Mouse (Mus musculus): Measurements from ENCODE around the gene Blm.

The Blm gene

DNA sequence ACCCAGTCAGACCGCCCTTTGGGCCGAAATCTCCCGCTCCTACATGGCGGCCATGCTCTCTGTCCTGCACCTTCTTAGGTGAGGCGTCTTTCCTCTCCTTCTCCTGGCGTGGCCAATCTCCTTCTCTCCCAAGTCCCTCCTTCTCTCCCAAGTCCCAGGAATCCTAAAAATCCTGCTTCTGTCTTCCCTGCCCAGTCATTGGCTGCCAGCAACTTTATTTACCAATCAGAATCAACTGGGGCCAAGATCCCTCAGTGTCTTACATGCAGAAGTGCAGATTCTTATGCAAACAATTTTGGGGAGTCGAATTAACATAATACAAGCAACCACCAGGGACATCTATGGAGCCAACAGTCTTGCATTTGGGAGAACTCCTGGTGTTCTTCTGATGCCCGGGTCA, 33.1 kb upstream of the Blm start:
- TF ChIP-seq CTCF (conservative IDR thresholded peaks at IDR 0.05; ENCODE audit: low read length) = no peak
- TF ChIP-seq POU5F1 (IDR thresholded peaks at IDR 0.05; ENCODE audit: borderline replicate concordance, low read length) = no peak
- no peak for TF ChIP-seq NANOG (IDR thresholded peaks at IDR 0.05; ENCODE audit: borderline replicate concordance, low read length)
- H3K9me3 ChIP-seq (ENCODE audit: low read length) = peaks cover 12% of the 10 kb centered on the region

DNA sequence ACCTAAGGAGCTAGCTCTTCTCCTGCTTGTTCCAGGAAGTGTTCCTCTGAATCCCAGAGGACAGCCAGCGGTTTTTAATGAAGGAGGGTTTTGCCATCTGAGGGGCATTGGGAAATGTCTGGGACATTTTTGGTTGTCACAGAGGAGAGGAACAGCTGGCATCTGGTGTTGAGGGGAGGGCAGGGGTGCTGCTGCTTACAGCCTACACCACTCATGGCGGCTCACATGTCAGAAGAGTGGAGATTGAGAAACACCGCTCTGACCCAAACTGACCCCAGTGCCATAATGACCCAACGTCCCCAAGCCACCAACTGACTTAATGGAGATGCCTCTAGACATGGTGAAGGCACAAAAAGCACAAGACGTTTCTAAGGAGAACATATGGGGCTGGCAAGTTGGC, 27.0 kb upstream of the Blm start:
- H3K36me3 ChIP-seq (ENCODE audit: insufficient read depth, low read length) = no peaks in the 10 kb centered on the region
- no peaks in the 10 kb centered on the region for H3K9me3 ChIP-seq (ENCODE audit: low read length)
- no peaks in the 10 kb centered on the region for H3K27me3 ChIP-seq (ENCODE audit: insufficient read depth, low read length)
- no peak overlapping the region for H3K4me3 ChIP-seq (replicated peaks; ENCODE audit: low read length)
- peaks cover 15% of the 10 kb centered on the region for H3K4me1 ChIP-seq (replicated peaks; ENCODE audit: low read depth, low read length)
- TF ChIP-seq CTCF (conservative IDR thresholded peaks at IDR 0.05; ENCODE audit: low read length) (no peak), NANOG (IDR thresholded peaks at IDR 0.05; ENCODE audit: borderline replicate concordance, low read length) (no peak), POU5F1 (IDR thresholded peaks at IDR 0.05; ENCODE audit: borderline replicate concordance, low read length) (no peak)

More for the DNA sequence above, 33.1 kb upstream of the Blm start:
- no peaks in the 10 kb centered on the region for H3K27me3 ChIP-seq (ENCODE audit: insufficient read depth, low read length)
- no peaks in the 10 kb centered on the region for H3K36me3 ChIP-seq (ENCODE audit: insufficient read depth, low read length)
- H3K4me1 ChIP-seq (replicated peaks; ENCODE audit: low read depth, low read length) = peaks cover 10% of the 10 kb centered on the region
- 0 out of 2 replicates have a peak overlapping the region, but pooled peaks have one; percentile 27 for H3K4me3 ChIP-seq (replicated peaks; ENCODE audit: low read length)

DNA sequence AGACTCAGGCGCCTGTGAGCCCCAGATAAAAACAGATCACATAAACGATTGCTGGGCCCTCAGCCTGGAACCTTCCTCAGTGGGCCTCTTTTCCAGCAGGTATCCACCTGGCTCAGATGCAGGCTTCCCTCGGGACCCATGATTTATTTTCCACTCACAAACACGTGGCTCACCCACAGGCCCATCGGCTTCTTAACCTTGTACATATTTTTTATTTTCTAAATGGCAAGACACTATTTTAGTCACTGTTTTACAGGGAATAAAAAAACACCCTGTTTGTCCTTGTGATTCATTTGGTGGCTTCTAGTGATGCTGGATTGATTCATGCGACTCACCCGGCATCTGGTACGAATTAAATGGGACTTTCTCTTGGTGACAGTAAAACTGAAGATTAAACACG, 26.4 kb upstream of the Blm start:
- Histone ChIP-seq H3K4me3 (replicated peaks; ENCODE audit: low read length) (no peak overlapping the region), H3K36me3 (ENCODE audit: insufficient read depth, low read length) (no peaks in the 10 kb centered on the region), H3K4me1 (replicated peaks; ENCODE audit: low read depth, low read length) (peaks cover 15% of the 10 kb centered on the region), H3K9me3 (ENCODE audit: low read length) (no peaks in the 10 kb centered on the region), H3K27me3 (ENCODE audit: insufficient read depth, low read length) (no peaks in the 10 kb centered on the region)
- TF ChIP-seq NANOG (IDR thresholded peaks at IDR 0.05; ENCODE audit: borderline replicate concordance, low read length) (no peak), POU5F1 (IDR thresholded peaks at IDR 0.05; ENCODE audit: borderline replicate concordance, low read length) (no peak), CTCF (conservative IDR thresholded peaks at IDR 0.05; ENCODE audit: low read length) (no peak)

DNA sequence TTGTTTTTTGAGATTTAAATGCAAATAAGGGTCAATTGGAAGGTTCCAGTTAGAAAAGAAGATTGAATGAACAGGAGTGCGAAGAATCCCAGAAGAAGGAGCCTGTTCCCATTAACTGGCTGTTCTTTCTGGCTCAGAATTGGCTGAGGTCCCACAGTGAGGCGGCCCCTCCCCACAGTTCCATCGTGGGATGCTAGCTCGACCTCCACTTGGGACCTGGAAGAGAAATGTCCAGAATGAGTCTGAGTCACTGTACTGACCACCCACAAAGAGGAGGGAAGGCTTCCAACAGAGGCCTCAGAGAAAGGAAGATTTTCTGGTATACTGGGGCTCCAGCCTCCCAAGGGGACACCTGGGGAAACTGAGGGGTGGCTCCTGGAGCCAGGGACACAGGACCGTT, 23.7 kb upstream of the Blm start:
- TF ChIP-seq NANOG (IDR thresholded peaks at IDR 0.05; ENCODE audit: borderline replicate concordance, low read length) (no peak), POU5F1 (IDR thresholded peaks at IDR 0.05; ENCODE audit: borderline replicate concordance, low read length) (no peak), CTCF (conservative IDR thresholded peaks at IDR 0.05; ENCODE audit: low read length) (no peak)
- Histone ChIP-seq H3K4me1 (replicated peaks; ENCODE audit: low read depth, low read length) (peaks cover 25% of the 10 kb centered on the region), H3K36me3 (ENCODE audit: insufficient read depth, low read length) (no peaks in the 10 kb centered on the region), H3K9me3 (ENCODE audit: low read length) (no peaks in the 10 kb centered on the region), H3K27me3 (ENCODE audit: insufficient read depth, low read length) (no peaks in the 10 kb centered on the region), H3K4me3 (replicated peaks; ENCODE audit: low read length) (no peak overlapping the region)

DNA sequence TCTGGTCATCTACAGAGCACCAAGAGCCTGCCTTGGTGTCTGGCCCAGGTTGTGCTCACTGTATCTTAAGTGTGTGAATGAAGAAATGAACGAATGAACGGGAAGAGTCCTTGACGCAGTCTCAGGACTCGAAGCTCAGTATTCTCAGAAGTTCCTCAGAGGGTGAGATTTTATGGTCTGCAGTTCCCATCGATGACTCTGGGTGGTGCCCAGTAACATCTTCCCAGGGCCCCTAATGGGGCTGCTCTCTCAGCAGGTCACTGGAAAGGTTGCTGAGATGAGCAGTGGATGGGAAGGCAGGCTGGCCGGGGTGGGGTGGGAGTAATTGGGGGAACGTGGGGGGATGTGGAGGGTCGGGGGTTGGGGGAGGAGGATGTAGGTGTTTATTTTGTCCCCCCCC, 23.2 kb upstream of the Blm start:
- Histone ChIP-seq H3K27me3 (ENCODE audit: insufficient read depth, low read length) (no peaks in the 10 kb centered on the region), H3K4me3 (replicated peaks; ENCODE audit: low read length) (no peak overlapping the region)
- TF ChIP-seq NANOG (IDR thresholded peaks at IDR 0.05; ENCODE audit: borderline replicate concordance, low read length) (no peak), CTCF (conservative IDR thresholded peaks at IDR 0.05; ENCODE audit: low read length) (0 out of 2 replicates have a peak, but pooled peaks have one; percentile 5), POU5F1 (IDR thresholded peaks at IDR 0.05; ENCODE audit: borderline replicate concordance, low read length) (no peak)

DNA sequence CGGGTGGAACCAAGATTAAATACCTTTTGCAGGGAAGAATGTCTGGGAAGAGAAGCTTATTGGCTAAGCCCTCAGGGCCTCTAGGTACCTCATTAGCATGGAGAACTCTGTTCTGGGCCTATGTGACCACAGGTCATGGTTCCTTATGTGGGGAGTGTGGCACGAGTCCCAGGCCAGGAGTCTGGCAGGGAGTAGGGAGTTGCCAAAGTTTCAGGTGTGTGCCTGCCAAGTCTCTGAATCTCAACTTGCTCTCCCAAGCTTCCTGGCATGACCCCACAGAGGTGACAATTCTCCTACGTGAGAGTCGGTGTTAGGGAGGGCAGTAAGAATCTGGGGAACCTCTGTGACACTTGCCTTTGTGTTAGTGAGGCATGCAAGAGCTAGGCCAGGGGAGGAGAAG, 22.2 kb upstream of the Blm start:
- Histone ChIP-seq H3K27me3 (ENCODE audit: insufficient read depth, low read length) (no peaks in the 10 kb centered on the region), H3K9me3 (ENCODE audit: low read length) (no peaks in the 10 kb centered on the region), H3K36me3 (ENCODE audit: insufficient read depth, low read length) (no peaks in the 10 kb centered on the region), H3K4me1 (replicated peaks; ENCODE audit: low read depth, low read length) (peaks cover 25% of the 10 kb centered on the region), H3K4me3 (replicated peaks; ENCODE audit: low read length) (no peak overlapping the region)
- TF ChIP-seq CTCF (conservative IDR thresholded peaks at IDR 0.05; ENCODE audit: low read length) = no peak
- no peak for TF ChIP-seq NANOG (IDR thresholded peaks at IDR 0.05; ENCODE audit: borderline replicate concordance, low read length)
- TF ChIP-seq POU5F1 (IDR thresholded peaks at IDR 0.05; ENCODE audit: borderline replicate concordance, low read length) = no peak

More for the DNA sequence above, 23.2 kb upstream of the Blm start:
- H3K36me3 ChIP-seq (ENCODE audit: insufficient read depth, low read length) = no peaks in the 10 kb centered on the region
- peaks cover 25% of the 10 kb centered on the region for H3K4me1 ChIP-seq (replicated peaks; ENCODE audit: low read depth, low read length)
- H3K9me3 ChIP-seq (ENCODE audit: low read length) = no peaks in the 10 kb centered on the region

DNA sequence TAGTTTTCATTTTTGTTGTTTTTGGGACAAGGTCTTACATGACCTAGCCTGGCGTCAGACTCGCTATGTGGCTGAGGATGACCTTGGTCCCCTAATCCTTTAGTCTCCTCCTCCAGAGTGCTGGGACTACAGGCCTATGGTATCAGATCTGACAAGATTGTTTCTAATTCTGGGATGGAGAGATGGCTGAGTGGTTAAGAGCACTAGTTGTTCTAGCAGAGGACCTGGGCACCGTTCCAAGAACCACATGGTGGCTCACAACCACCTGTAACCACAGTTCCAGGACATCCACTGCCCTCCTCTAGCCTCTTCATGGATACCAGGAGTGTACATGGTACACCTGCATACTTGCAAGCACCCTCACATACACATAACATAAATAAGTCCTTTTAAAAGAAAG, 21.2 kb upstream of the Blm start:
- H3K27me3 ChIP-seq (ENCODE audit: insufficient read depth, low read length) = no peaks in the 10 kb centered on the region
- H3K9me3 ChIP-seq (ENCODE audit: low read length) = no peaks in the 10 kb centered on the region
- H3K4me3 ChIP-seq (replicated peaks; ENCODE audit: low read length) = no peak overlapping the region
- peaks cover 25% of the 10 kb centered on the region for H3K4me1 ChIP-seq (replicated peaks; ENCODE audit: low read depth, low read length)
- TF ChIP-seq POU5F1 (IDR thresholded peaks at IDR 0.05; ENCODE audit: borderline replicate concordance, low read length) = no peak
- TF ChIP-seq CTCF (conservative IDR thresholded peaks at IDR 0.05; ENCODE audit: low read length) = 0 out of 2 replicates have a peak, but pooled peaks have one; percentile 3
- H3K36me3 ChIP-seq (ENCODE audit: insufficient read depth, low read length) = no peaks in the 10 kb centered on the region

DNA sequence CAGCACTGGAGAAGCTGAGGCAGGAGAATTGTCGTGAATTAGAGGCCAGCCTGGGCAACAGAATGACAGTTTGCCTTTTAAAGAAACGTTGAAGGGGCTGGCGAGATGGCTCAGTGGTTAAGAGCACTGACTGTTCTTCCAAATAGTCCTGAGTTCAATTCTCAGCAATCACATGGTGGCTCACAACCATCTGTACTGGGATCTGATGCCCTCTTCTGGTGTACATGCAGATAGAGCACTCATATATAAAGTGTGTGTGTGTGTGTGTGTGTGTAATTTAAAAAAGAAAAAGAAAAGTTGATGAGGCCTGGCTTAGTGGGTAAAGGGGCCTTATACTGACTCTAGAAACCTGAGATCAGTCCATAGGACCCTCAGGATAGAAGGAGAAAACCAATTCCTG, 20.2 kb upstream of the Blm start:
- Histone ChIP-seq H3K4me3 (replicated peaks; ENCODE audit: low read length) (no peak overlapping the region), H3K27me3 (ENCODE audit: insufficient read depth, low read length) (no peaks in the 10 kb centered on the region), H3K36me3 (ENCODE audit: insufficient read depth, low read length) (no peaks in the 10 kb centered on the region), H3K9me3 (ENCODE audit: low read length) (no peaks in the 10 kb centered on the region), H3K4me1 (replicated peaks; ENCODE audit: low read depth, low read length) (peaks cover 25% of the 10 kb centered on the region)
- TF ChIP-seq CTCF (conservative IDR thresholded peaks at IDR 0.05; ENCODE audit: low read length) = no peak
- TF ChIP-seq POU5F1 (IDR thresholded peaks at IDR 0.05; ENCODE audit: borderline replicate concordance, low read length) = no peak
- no peak for TF ChIP-seq NANOG (IDR thresholded peaks at IDR 0.05; ENCODE audit: borderline replicate concordance, low read length)
